Mouse (Mus musculus) kidney, postnatal 36 days (tissue): ENCODE measurements at regions not wholly inside any gene's neighbourhood (a gene's known extent, or its start where the extent isn't known, plus 50 kb on each side); places are given as distances from the start of the nearest gene placed in this dataset.
A peak's percentile ranks its signal among the peaks of the same experiment; 100 is the strongest.

Source experiments
- DNase-seq, 2 experiments: peaks; one replicate each; pipeline ENCODE4 v3.0.0; 2021 to 2022; ENCODE audit warnings: mixed read lengths in 2 of 2

DNA sequence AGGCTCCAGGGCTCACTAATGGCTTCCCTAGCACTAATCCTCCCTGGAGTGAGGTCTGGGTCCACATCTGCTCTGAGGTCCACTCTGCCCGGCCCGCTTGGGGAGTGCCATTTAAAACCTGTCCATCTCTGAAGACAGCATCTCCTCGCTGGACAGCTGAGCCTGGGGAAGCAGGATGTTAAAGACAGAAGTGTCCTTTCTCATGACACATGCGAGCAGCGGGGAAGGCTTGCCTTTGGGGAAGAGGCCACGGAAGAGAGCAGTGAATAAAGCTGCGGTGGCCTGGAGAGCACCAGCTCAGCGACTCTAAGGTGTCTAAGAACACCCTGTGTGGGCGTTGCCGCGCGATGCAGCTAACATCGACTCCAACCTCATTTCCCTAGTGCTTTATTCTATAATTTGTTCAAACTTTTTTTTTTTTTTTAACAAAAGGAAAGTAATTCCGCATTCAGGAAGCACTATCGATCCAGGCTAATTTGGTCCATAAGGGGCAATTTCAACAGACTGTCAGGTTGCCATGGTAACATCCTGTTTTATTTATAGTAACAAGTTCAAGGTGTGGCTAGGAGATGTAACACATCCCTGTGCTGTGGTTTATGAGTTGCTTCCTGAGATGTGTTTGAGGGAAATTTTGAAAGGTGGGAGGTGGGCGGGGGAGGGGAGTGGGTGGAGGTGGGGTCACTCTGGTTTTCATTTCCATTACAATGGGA is 120.0 kb downstream of the Cartpt start:
- DNase-seq: no peak

DNA sequence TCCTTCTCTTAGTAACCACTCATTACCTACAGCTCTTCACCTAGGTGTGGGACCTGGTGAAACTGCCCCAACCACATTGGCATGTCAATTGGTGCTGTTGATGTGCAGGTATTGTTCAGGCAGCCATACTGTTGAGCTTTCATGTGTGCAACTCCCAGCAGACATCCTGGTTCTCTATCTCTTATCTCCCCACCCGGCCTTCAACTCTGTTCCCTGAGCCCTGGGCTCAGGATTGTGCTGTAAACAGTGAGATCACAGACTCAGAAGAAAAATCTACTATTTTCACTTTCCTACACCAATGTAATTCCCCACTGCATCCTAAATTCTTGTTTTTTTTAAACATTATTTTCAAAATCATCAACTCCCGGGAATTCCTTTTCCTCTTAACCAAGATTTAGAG is 122.1 kb downstream of the Cartpt start:
- no peak for DNase-seq

DNA sequence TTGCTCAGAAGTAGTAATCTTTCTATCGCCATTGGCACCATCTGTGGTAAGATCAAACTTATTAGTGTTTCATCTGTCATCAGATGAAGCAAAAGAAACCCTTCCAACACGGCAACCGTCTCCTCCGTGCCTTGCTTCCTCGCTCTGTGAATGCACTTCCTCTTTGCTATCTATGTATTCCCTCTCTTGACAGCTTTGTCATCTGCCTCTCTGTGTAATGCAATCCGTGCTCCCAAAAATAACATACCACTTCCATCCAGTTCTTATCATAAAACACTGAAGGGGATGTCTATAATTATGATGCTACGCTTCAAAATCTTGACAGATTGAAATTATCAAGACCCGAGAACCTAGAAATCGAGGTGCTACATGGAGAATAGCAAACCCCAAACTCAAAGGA is 123.2 kb downstream of the Cartpt start:
- DNase-seq: no peak

DNA sequence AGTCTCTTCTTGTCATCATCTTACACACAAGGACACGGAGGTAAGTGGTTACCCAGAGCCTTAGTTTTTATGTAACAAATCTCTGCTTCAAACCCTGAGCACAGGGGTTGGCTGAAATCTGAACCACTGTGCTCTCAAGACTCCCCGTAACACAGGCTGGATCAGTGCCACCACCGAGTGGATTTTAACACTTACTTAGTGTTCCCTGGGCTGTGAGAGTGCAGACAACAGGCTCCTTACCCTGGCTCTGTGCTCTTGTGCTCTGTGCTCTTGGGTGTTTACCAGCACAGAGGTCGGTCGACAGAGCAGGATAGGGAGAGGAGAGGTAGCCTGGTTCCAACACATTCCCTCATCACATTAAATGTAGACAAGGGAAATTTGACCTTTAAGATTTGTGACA is 134.9 kb downstream of the Cartpt start:
- DNase-seq: no peak

DNA sequence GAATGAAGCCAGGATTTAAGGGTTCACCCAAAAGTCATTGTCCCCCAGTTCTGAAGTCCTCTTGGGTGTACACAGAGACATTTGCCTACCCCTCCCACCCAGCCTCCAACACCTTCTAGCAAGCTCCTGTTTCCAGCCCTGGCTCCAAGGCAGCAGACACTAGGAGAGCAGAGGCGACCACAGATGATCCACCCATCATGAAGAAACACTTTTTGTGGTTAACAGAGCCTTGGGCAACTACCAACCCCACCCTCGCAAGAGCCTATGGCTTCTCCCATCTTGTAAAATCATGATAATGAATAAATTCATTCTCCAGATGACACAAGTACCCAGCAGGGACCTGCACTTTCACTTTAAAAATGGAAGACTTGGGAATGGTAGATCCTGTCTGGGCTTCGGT is 136.1 kb downstream of the Cartpt start:
- no peak for DNase-seq

DNA sequence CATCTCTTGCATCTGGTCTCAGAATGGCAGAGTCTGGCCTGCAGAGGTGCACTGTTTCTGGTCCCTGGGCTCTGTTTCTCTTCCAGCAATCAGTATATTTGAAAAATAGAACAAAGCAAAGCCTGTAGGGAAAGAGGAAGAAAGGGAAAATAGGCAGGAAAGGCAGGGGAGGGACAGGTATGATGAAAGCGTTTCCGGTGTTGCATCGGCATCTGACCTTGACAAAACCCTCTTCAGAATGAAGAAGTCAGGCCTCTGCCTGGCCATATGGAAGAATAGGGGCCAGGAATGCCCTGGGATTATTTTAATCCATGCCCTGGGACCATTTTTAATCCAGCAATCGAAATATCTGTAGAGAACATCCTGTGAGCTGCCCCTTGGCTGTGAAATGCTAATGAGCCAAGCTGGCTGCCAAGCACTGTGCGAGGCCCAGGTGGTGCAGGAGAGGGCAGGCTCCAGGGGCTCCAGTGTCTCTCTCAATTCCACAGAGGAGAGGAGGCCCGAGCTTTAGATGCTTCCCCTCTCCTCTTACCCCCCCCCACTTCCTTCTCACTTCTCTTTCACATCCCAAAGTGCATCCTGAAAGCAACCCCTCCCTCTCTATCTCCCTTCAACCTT is 136.7 kb downstream of the Cartpt start:
- DNase-seq: no peak

DNA sequence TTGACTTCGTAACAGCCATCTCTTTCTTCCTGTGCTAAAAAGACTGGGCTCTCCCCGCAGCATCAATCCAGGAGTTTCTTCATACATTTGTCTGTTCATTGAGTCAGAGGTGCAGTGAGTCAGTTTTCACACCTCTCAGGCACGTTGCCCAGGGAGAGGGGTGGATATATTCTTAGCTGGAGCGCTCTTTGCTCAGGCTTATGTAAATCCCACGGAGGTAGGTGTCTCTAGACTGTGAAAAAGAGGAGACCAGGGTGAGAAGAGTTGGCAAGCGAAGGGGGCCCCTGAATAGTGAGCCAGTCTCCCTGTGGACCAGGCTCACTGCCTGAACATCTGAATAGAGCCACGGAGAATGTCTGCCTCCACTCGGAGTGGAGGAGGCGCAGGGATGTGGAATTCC is 139.0 kb downstream of the Cartpt start:
- DNase-seq: no peak

DNA sequence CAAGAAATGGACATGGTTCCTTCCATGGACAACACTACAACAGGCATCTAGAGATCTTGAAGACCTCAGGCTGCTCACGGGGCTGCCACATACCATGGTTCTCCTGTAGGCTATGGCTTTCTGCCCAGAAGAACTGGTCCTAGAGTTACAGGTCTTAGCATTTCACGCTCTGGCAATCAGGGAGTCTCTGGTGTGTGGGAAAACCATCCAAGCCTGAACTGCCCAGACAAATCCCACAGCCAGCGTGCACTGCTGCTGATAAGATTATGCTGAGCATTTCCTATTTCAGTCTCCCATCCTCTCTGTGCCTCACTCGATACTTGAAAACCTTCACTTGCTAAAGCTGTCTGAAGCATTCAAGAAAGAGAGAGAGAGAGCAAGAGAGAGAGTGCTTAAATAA is 139.5 kb downstream of the Cartpt start:
- DNase-seq: peak; percentile 26 to 64

DNA sequence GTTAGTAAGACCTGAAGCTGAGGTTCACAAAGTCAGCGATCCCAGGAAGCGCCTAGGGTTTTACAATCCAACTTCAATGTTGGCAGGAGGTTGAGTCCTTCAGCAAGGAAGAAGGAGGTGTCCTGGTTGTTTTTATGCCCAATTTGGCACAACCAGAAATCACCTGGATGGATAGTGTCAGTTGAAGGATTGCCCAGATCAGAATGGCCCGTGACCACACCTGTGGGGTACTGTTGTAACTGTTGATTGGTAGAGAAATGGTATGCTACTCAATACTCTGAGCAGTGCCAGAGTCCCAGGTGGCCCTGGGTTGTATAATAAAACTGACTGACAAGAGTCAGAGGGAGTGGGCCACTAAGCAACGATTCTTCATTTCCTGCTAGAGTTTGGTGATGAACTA is 140.2 kb downstream of the Cartpt start:
- DNase-seq: no peak

DNA sequence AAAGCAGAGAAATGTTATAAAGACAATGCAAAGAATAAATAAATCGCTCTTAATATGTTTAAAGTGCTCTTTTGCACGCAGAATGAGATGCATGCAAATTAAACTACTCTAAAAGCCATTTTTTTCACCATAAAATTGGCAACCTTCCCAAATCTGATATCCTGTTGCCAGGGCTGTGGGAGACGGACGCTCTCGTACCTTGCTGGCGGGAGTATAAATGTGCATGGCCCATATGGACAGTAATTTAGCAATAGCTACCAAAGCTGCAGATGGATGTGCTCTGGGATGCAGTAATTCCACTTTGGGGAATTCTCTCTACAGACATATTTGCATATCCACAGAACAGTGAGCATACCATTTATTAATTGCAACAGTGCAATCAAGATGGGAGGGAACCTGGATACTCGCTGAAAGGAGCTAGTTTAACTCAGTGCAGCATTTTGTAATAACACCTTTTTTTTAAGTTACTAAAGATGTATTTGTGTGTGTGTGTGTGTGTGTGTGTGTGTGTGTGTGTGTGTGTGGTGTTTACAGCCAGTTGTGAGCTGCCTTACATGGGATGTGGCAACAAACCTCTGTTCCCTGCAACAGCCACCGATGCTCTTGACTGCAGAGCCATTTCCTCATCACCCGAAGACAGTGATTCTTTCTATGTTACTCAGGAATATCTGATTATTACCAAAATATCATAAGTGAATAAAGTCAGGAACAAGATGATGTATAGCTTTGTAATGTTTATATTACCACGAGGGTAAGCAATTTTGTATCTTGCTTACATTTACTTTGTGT is 141.4 kb downstream of the Cartpt start:
- DNase-seq: no peak

DNA sequence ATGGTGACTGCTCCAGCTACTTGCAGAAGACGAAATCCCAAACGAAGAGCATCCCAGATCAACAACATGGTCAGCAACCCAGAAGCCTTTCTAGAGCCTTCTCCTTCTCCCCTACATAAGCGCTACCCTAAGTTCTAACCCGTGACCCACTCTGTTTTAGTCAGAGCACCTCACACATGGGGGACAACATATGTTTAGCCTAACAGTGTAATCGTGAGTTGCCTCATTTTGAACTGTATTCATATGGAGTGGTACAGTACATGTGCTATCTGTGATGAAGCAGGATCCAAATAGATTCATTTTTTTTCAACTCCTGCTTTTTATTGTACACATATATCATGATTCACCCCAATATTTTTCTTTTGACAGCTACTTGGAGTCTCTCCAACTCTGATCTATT is 146.2 kb downstream of the Cartpt start:
- no peak for DNase-seq

DNA sequence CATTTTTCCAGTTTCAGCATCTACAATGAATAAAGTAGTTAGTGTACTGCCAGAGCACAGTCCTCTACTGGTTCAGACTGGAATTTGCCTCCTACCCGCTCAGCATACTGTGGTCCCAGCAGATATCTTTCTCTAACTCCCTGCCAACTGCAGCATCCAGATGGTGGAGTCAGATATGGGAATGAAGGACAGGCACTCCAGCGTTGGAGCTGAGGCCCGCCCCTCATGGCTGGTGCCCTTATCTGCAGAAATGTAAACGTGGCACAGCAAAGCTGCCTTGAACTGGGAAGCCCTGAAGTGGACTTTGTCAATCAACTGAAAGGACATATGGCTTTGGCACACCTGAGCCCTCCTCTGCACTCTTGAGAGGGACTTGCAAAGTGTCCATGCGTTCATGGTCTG is 146.6 kb downstream of the Cartpt start:
- DNase-seq: no peak

DNA sequence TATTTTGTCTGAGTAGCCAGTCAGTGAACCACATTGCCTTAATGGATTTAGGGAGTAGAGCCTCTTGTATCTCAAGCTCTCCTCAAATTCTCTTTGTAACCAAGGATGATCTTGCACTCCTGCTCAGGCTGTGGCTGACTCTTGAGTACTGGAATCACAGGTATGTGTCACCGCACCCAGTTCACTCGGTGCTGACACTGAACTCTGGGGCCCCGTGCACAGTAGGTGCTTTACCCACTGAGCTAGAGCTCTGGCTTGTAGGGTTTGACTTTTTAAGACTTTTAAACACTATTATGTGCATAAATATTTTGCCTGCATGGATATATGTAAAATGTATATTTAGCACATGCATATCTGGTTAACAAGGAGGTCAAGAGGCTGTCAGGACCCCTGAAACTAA is 147.4 kb downstream of the Cartpt start:
- no peak for DNase-seq

DNA sequence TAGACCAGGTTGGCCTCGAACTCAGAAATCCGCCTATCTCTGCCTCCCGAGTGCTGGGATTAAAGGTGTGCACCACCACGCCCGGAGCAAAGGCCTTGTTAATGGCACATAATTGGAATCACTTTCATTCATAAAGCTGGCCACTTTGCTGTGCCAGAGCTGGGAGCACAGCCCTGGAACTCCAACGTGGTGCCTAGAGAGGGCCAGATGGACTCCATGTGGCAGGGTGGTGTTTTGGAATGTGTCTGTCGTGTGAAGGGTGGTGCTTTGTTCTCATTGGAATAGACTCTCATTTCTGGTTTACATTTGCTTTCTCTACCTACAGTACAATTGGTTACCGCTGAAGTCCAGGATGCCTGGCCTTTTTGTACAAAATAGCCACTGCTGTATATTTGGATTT is 150.2 kb downstream of the Cartpt start:
- no peak for DNase-seq

DNA sequence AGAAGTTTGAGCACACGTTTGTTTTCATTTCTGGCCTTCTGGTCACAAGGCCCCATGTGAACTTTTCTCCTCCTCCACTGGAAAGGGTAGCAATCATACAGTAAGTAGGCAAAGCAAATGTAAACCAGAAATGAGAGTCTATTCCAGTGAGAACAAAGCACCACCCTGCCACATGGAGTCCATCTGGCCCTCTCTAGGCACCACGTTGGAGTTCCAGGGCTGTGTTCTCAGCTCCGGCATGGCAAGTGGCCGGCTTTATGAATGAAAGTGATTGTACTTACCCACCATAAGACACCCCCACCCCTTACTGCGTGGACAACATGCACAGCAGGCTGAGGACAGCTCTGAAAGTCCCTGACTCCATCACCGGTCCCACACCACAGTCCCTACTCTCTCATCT is 151.5 kb downstream of the Cartpt start:
- DNase-seq: no peak

DNA sequence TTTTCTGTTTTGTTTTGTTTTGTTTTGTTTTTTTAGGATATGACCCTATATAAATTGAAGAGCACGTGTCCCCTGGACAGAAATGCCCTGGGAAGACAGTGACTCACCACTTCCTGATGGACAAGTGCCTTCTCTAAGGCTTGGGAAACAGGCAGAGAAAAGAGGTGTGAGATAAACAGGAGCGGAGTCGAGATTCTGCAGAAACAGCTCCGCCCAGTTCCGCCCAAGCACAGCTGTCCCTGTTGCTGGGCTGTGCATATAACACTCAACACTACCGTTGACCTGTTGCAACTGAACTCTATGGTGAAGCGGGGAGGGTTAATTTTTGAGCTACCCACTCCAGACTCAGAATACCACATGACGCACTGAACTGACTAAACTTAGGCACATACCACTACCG is 152.8 kb downstream of the Cartpt start:
- DNase-seq: no peak

DNA sequence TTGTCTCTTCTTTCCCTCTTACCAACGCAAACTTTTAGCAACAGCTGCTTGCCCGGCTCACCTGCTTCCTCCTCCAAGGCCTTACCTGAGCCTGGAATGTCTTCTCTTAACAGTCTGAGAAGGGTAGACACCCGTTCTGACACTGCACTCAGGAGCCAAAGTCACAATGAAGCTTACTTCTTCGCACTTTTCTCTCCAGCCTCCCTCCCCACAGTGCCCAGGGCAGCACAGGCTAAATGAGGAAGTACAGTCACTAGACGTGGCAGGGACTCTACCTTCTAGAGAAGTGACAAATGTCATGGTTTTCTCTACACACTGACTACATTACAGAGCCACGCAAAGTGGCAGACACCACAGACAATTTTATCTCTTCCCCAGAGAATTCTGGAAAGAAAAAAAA is 155.4 kb downstream of the Cartpt start:
- no peak for DNase-seq

DNA sequence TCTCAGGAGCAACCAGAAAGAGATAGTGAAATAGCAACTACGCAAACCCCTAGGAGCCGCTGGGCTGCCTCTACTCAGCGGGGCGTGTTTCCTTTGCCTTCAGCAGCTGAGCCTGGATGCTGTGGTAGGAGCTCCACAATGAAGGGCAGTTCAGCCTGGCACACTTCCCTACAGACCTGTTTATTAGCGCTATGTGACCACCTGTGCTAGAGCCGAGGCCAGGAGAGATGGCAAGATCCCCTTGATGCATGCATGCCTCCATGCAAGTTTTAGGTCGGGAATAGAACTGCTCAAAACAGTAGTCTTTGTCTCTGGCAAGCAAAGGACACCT is 156.1 kb downstream of the Cartpt start:
- DNase-seq: no peak

DNA sequence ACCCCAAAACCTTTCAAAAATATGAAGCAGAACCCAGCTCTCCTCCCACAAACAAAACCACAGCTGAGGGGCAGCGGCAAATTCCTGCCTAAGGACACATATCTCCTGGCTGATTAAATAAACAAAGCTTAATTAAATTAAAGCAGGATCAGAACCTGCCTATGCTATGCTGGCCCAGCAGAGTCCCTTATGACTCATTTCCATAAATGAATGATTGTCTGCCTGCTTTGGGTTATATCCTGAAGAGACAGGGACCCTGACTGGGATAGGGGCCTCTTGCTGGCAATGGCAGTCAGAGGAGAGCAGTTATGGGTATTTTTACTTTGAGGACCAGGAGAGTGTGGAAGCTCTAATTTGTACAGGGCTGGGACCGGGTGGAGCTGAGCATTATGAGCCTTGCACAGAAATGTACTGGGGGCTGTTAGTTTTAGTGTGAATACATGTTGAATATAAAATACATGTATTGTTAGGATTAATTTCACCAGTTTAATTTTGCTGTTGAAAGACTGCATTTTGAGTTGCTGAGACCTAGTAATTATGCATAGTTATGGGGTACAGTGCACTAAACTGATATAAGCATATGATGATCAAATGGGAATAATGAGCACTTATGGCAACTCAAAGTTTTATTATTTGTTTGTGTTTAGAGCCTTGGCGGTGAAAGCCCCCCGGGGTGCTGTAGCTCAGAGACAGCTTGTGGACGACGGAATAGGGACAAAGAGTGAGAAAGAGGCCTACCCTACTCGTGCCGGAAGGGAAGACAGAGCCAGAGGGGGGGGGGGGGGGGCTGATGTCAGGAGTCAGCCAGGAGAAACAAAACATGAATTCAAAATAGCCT is 156.7 kb downstream of the Cartpt start:
- no peak for DNase-seq

DNA sequence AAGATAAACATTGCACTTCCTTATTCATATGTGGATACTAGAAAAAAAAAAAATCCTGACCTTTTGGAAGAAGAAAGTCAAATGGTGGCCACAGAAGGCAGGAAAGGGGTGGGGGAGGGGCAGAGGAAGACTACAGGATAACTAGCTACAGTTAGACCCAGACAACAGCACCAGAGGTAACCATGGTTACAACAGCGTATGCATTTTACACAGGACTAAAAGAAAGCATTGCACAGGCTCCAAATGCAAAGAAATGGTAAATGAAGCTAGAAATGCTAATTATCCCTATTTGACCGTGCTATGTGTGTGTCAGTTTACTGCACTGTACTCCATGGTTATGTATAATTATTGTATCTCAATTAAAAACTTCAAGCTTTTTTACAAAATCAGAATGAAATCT is 158.4 kb downstream of the Cartpt start:
- DNase-seq: no peak

DNA sequence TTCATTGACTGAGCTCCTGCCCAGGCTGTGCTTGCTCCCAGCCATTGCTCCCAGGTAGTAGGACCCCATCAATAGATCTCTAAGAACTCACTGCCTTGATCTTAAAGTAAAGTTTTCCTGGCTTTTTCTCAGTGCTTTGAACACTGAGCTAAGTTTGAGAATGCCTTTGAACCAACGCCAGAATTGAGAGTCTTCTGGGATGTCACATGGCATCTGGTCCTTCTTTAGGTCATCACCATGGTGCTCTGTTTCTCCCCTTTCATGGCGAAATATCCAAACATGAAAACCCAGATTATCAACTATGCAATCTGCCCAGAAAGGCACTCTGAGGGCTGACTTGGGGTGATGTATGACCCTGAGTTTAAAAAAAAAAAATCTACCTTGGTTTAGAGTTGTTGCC is 158.9 kb downstream of the Cartpt start:
- no peak for DNase-seq

DNA sequence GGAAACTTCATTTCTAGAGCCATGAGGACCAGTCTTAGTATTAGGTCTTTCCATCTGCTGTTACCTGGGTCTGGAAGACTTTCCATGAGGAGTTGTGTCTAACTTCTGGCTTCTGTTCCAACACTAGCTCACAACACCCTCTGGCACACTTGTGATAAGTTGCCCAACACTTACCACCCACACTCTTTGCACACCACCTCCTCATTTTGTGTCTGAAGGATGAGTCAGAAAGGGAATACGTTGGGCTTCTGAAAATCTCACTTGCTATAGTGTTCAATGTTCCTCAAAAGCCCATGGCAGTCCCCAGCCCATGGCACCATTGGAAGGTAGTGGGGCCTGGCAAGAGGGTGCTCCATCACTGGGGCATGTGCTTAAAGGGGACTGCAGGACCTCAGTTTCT is 161.5 kb downstream of the Cartpt start:
- DNase-seq: no peak

DNA sequence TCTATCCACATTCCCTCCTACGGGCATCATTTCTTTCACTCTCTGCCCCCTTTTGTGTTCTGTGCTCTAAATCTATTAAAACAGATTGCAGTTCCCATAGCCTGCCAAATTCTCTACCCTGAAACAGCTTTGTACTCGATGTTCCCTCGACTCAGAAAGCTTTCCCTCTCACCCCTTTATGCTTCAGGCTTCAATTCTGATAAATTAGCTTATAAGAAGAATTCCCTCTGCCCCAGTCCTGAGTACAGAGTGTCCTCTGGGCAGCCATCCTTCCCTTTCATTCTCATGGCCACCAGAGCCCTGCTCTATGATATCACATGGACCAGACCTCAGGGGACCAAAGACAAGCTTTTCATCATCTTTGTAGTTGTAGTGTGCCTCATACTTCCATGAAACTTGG is 163.6 kb downstream of the Cartpt start:
- DNase-seq: no peak

DNA sequence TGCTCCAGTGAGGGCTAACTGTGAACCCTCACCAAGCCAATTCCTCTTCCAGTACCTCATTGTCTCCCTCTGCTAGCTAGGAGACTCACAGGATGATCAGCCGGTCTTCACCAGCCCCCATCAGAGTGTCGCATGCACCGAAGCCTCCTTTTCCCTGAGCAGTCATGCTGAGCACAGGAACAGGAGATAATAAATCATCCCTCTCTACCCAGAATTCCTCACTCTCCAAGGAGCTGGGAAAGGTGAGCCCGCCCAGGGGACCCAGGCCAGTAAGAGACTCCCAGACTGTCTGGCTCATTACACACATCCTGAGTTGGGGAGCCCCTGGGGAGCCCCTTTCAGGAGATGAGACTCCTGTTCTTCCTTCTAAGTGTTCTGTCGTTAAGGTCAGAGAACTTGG is 171.7 kb downstream of the Cartpt start:
- peak; percentile 44 to 56 for DNase-seq
